In genomic region chr9:59553719-59554118, GRCm38 (mm10) we compare ENCODE assay signal across 19 mouse cellular contexts. TPM values are rescaled to one million over a fixed set of nuclear protein-coding genes. Genes with fewer than 3 reads are reported as not detected.
"Had no signal": no experiment of that assay in that cellular context is flagged by ENCODE, and none has a peak within 500 bp of the region (broad histone marks: within the 10 kb centered on the region; RNA-seq: fewer than 3 reads in every experiment).

No protein-coding gene starts in this region.

- H3K9ac ChIP-seq: liver, postnatal 0 days; lung, embryonic 15.5 days; midbrain, embryonic 13.5 days; midbrain, embryonic 15.5 days; neural tube, embryonic 12.5 days; stomach, embryonic 15.5 days had no signal

- H3K4me2 ChIP-seq: lung, embryonic 15.5 days; midbrain, embryonic 11.5 days; midbrain, embryonic 13.5 days; midbrain, embryonic 15.5 days; neural tube, embryonic 12.5 days; stomach, embryonic 15.5 days had no signal

- ATAC-seq: liver, postnatal 0 days; midbrain, embryonic 13.5 days; midbrain, embryonic 15.5 days had no signal

- H3K4me1 ChIP-seq: midbrain, embryonic 13.5 days; midbrain, embryonic 15.5 days; neural tube, embryonic 12.5 days; stomach, embryonic 15.5 days had no signal

- H3K4me3 ChIP-seq: lung, embryonic 15.5 days; megakaryocyte, embryonic 14.5 days; midbrain, embryonic 13.5 days; midbrain, embryonic 15.5 days; neural tube, embryonic 12.5 days; stomach, embryonic 15.5 days had no signal

- H3K9me3 ChIP-seq: lung, embryonic 15.5 days; megakaryocyte, embryonic 14.5 days; midbrain, embryonic 13.5 days; midbrain, embryonic 15.5 days; neural tube, embryonic 12.5 days; stomach, embryonic 15.5 days had no signal

- DNase-seq: liver, postnatal 0 days; lung, adult 2 months; lung, postnatal 10 days; lung, postnatal 36 days; right cerebral cortex, postnatal 14 days; thymus, adult 18-20 months; thymus, postnatal 14 days; thymus, postnatal 36 days had no signal

- H3K27me3 ChIP-seq: lung, embryonic 15.5 days; megakaryocyte, embryonic 14.5 days; midbrain, embryonic 13.5 days; midbrain, embryonic 15.5 days; neural tube, embryonic 12.5 days; stomach, embryonic 15.5 days had no signal

- H3K27ac ChIP-seq: lung, embryonic 15.5 days; macrophage; midbrain, embryonic 13.5 days; midbrain, embryonic 15.5 days; neural tube, embryonic 12.5 days; stomach, embryonic 15.5 days had no signal

RNA-seq across cellular contexts. Expression of gene Tmem202, which starts 14.1 kb away (rescaled TPM):
- total RNA-seq: megakaryocyte progenitor cell, adult 5-6 weeks; monocyte, adult 5-6 weeks had no signal
- polyA plus RNA-seq: lung, embryonic 15.5 days; midbrain, embryonic 11.5 days; neural tube, embryonic 12.5 days; stomach, embryonic 15.5 days had no signal

RNA-seq across cellular contexts. Expression of gene Celf6, which starts 24.0 kb away (rescaled TPM):
- total RNA-seq: megakaryocyte progenitor cell, adult 5-6 weeks; monocyte, adult 5-6 weeks; neutrophil, adult 5-6 weeks had no signal
- polyA plus RNA-seq: liver, postnatal 0 days; macrophage had no signal
